Mouse (Mus musculus) left cerebral cortex, adult 18-20 months (tissue): ENCODE results near the gene Ssxb9. TPM values are rescaled to one million over a fixed set of nuclear protein-coding genes. Genes with fewer than 3 reads are reported as not detected.
"Not testable (repeated sequence)": the region's sequence is repeated elsewhere in the genome, so short reads cannot be mapped to it uniquely, and the experiment has no call there.

Experiments
- DNase-seq, 2 experiments: peaks; one replicate each; pipeline ENCODE4 v3.0.0; 2021 to 2022; ENCODE audit warnings: low spot score in 2 of 2, mixed read lengths in 1 of 2
- long read RNA-seq, 2 experiments: library from polyadenylated mRNA; stranded (forward); transcript quantifications; one replicate each; pipeline ENCODE4 v2.0.0; 2021
- total RNA-seq, 2 experiments: library from RNA; stranded (reverse); gene quantifications; 2 replicates each; pipeline ENCODE4 v1.2.3; 2021

The Ssxb9 gene
- total RNA-seq: not detected
- long read RNA-seq, experiment 1: 0 reads
- long read RNA-seq, experiment 2: 0 reads

- DNase-seq: not testable (repeated sequence)
These were observed at the start of gene Ssxb9 for GRCm38 (mm10) chrX:8366678-8367077. Gene Ssxb9, plus strand, starts transcription at chrX:8366978.

GRCm38 (mm10) chrX:8327124-8327523, 39.7 kb upstream of the Ssxb9 start, which contains the start of gene Ssxb10:
Gene Ssxb10, plus strand, starts transcription at chrX:8327424.
- DNase-seq: no peak

GRCm38 (mm10) chrX:8413005-8413404, 46.2 kb downstream of the Ssxb9 start, which contains the start of gene Ssxb1:
Gene Ssxb1, plus strand, starts transcription at chrX:8413305.
- DNase-seq: not testable (repeated sequence)

Other genes with a start within 250 kb of the Ssxb9 start
- gene Wdr13, start 234.1 kb upstream of the Ssxb9 start, total RNA-seq: 100 to 1,000 TPM; 190 TPM
- gene Rbm3, start 221.1 kb upstream of the Ssxb9 start, total RNA-seq: 100 to 1,000 TPM in 1 of 2 experiments, 10 to 100 TPM in 1; 87.6 to 133 TPM
- 10 to 100 TPM; 16.8 to 18.0 TPM for gene Tbc1d25, start 190.8 kb upstream of the Ssxb9 start, total RNA-seq
- gene Ebp, start 173.5 kb upstream of the Ssxb9 start, total RNA-seq: 10 to 100 TPM; 32.9 to 36.9 TPM
- gene Porcn, start 160.5 kb upstream of the Ssxb9 start, total RNA-seq: 10 to 100 TPM; 67.6 to 77.9 TPM
- gene Ftsj1, start 114.6 kb upstream of the Ssxb9 start, total RNA-seq: 10 to 100 TPM; 24.2 to 25.0 TPM
- 1 to 10 TPM; 1.8 to 4.3 TPM for gene Slc38a5, start 95.8 kb upstream of the Ssxb9 start, total RNA-seq
- not detected for gene Ssxb10, start 39.6 kb upstream of the Ssxb9 start, total RNA-seq
- not detected for gene Ssxb1, start 46.3 kb downstream of the Ssxb9 start, total RNA-seq
- gene Ssxb2, start 94.7 kb downstream of the Ssxb9 start, total RNA-seq: not detected
- gene Gm14459, start 158.0 kb downstream of the Ssxb9 start, total RNA-seq: not detected
- not detected for gene Ssxb6, start 181.3 kb downstream of the Ssxb9 start, total RNA-seq
- not detected for gene Ssxb3, start 224.8 kb downstream of the Ssxb9 start, total RNA-seq